Mouse (Mus musculus) cortical plate, adult 2 months (tissue): ENCODE results near the gene Dap.

Source experiments
- CTCF ChIP-seq: fragments of 200-500 bp; IDR thresholded peaks from 2 replicates; pipeline ENCODE4 v1.5.1; 2011; ENCODE audit warnings: mild to moderate bottlenecking, control low read depth, low read length; ENCODE audit not compliant: insufficient read depth; ENCODE audit errors: extremely low read depth
- POLR2A ChIP-seq: fragments of 200-500 bp; IDR thresholded peaks from 2 replicates; pipeline ENCODE4 v1.6.1; 2011; ENCODE audit warnings: mild to moderate bottlenecking, low read length, control low read depth; ENCODE audit not compliant: insufficient read depth; ENCODE audit errors: extremely low read depth

DNA sequence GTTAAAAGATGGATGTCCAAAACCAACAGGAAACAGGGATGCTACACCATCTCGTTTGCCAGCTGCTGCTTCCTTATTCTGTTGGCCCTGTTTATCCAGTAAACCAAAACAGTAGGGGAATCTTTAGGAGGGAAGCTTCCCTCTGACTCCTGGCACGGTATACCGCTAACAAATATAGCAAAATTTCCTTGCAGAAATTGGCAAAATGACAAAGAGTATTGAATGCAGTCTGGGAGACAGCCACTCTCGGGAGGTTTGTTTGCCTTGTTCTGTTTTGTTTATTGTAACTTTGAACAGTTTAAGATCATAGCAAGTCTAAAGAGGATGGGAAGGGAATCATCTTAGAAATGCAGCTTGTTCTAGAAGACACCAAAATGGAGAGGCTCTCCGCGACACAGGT, 28.3 kb upstream of the Dap start:
- TF ChIP-seq CTCF (no peak), POLR2A (no peak)
